Mouse (Mus musculus) midbrain, embryonic 15.5 days (tissue): Measurements from ENCODE around the gene Dhrs1. TPM values are rescaled to one million over a fixed set of nuclear protein-coding genes. Genes with fewer than 3 reads are reported as not detected.

Source experiments
- ATAC-seq: fragments of 200-750 bp; cut with Nextera tagmentation; replicated peaks from 2 replicates; pipeline ENCODE4 v1.8.0; 2017; ENCODE audit warnings: moderate TSS enrichment
- H3K27ac ChIP-seq: fragments of 300-500 bp; sonication (generic); 2 replicates; pipeline ENCODE4 v1.5.1; 2015; ENCODE audit warnings: mild to moderate bottlenecking, inconsistent platforms
- H3K27me3 ChIP-seq: fragments of 300-500 bp; sonication (generic); replicated peaks from 2 replicates; pipeline ENCODE4 v1.6.1; 2015; ENCODE audit warnings: inconsistent platforms
- H3K36me3 ChIP-seq: fragments of 300-500 bp; sonication (generic); replicated peaks from 2 replicates; pipeline ENCODE4 v1.6.1; 2015; ENCODE audit warnings: inconsistent platforms
- H3K4me1 ChIP-seq: fragments of 300-500 bp; sonication (generic); 2 replicates; pipeline ENCODE4 v1.6.1; 2015; ENCODE audit warnings: inconsistent platforms
- H3K4me2 ChIP-seq: fragments of 300-500 bp; sonication (generic); 2 replicates; pipeline ENCODE4 v1.6.1; 2015; ENCODE audit warnings: inconsistent platforms, mild to moderate bottlenecking, moderate library complexity
- H3K4me3 ChIP-seq: fragments of 300-500 bp; sonication (generic); 2 replicates; pipeline ENCODE4 v1.5.1; 2015; ENCODE audit warnings: mild to moderate bottlenecking, inconsistent platforms
- H3K9ac ChIP-seq: fragments of 300-500 bp; sonication (generic); 2 replicates; pipeline ENCODE4 v1.6.1; 2015; ENCODE audit warnings: mild to moderate bottlenecking, inconsistent platforms
- H3K9me3 ChIP-seq: fragments of 300-500 bp; sonication (generic); 2 replicates; pipeline ENCODE4 v1.6.1; 2016; ENCODE audit warnings: inconsistent platforms
- WGBS: fragments of 180-500 bp; shearing (Covaris S2); methylation state at CpG from one replicate; pipeline ENCODE4 v1.1.7; 2015; ENCODE audit warnings: mixed read lengths; 5-methylcytosine and 5-hydroxymethylcytosine counted together
- polyA plus RNA-seq: library from polyadenylated mRNA; unstranded; fragments of >200 nt; fragmentation: Nextera tagmentation; extraction: Ambion mirVana; gene quantifications from 2 replicates; pipeline ENCODE4 v1.2.1, GENCODE M21; 2015

The Dhrs1 gene
- polyA plus RNA-seq, 1 experiment from 2014 or later, result 61.6 TPM

- Histone ChIP-seq H3K4me3 (no peak within 1 kb of the TSS), H3K36me3 (no peaks in the 10 kb centered on the region; the same call in 1 of the 2 replicates), H3K4me1 (no peaks in the 10 kb centered on the region), H3K9ac (no peak within 1 kb of the TSS), H3K27me3 (peaks cover 3% of the 10 kb centered on the region; the same call in 1 of the 2 replicates), H3K27ac (no peak within 1 kb of the TSS), H3K9me3 (no peaks in the 10 kb centered on the region), H3K4me2 (no peak within 1 kb of the TSS)
- 28% methylated on average over 4 of the region's 4 CpGs for WGBS
- no peak for ATAC-seq
Observed at GRCm38 (mm10) chr14:55713729-55714122, 31.8 kb downstream of the Dhrs1 start, which contains the start of gene Tgm1. TSS of gene Tgm1 (minus strand) at chr14:55713926.

GRCm38 (mm10) chr14:55713007-55713728 lies 32.3 kb downstream of the Dhrs1 start:
- H3K27ac ChIP-seq, result no peak overlapping the region
- ATAC-seq, result no peak
- 16% methylated on average over 25 of the region's 25 CpGs for WGBS

GRCm38 (mm10) chr14:55711786-55712185 lies 33.7 kb downstream of the Dhrs1 start:
- ATAC-seq, result no peak
- Histone ChIP-seq H3K9ac (no peak overlapping the region), H3K4me3 (no peak overlapping the region), H3K4me2 (no peak overlapping the region), H3K4me1 (no peaks in the 10 kb centered on the region), H3K9me3 (no peaks in the 10 kb centered on the region), H3K27ac (no peak overlapping the region), H3K36me3 (no peaks in the 10 kb centered on the region; the same call in 1 of the 2 replicates), H3K27me3 (peaks cover 3% of the 10 kb centered on the region; the same call in 1 of the 2 replicates)
- WGBS, result 81% methylated on average over 7 of the region's 7 CpGs

More at GRCm38 (mm10) chr14:55713007-55713728, 32.3 kb downstream of the Dhrs1 start:
- H3K4me1 ChIP-seq, result no peaks in the 10 kb centered on the region
- H3K9me3 ChIP-seq, result no peaks in the 10 kb centered on the region
- peaks cover 3% of the 10 kb centered on the region; the same call in 1 of the 2 replicates for H3K27me3 ChIP-seq
- no peaks in the 10 kb centered on the region; the same call in 1 of the 2 replicates for H3K36me3 ChIP-seq
- no peak overlapping the region for H3K9ac ChIP-seq
- no peak overlapping the region for H3K4me3 ChIP-seq
- no peak overlapping the region for H3K4me2 ChIP-seq

- Histone ChIP-seq H3K9ac (no peak overlapping the region), H3K27ac (no peak overlapping the region), H3K36me3 (no peaks in the 10 kb centered on the region), H3K4me3 (no peak overlapping the region), H3K9me3 (no peaks in the 10 kb centered on the region), H3K4me2 (no peak overlapping the region), H3K4me1 (no peaks in the 10 kb centered on the region), H3K27me3 (peaks cover 3% of the 10 kb centered on the region; the same call in 1 of the 2 replicates)
- ATAC-seq, result no peak
- 84% methylated on average over 4 of the region's 4 CpGs for WGBS
Observed at GRCm38 (mm10) chr14:55709509-55709908, 36.0 kb downstream of the Dhrs1 start.

- ATAC-seq, result no peak
- WGBS, result 84% methylated on average over 5 of the region's 5 CpGs
- H3K27me3 ChIP-seq, result no peaks in the 10 kb centered on the region
- H3K4me3 ChIP-seq, result no peak overlapping the region
- no peak overlapping the region for H3K4me2 ChIP-seq
- H3K9me3 ChIP-seq, result no peaks in the 10 kb centered on the region
- no peak overlapping the region for H3K9ac ChIP-seq
- H3K4me1 ChIP-seq, result no peaks in the 10 kb centered on the region
- H3K36me3 ChIP-seq, result no peaks in the 10 kb centered on the region
- H3K27ac ChIP-seq, result no peak overlapping the region
Observed at GRCm38 (mm10) chr14:55707397-55707796, 38.1 kb downstream of the Dhrs1 start.

GRCm38 (mm10) chr14:55706051-55706600 lies 39.4 kb downstream of the Dhrs1 start:
- Histone ChIP-seq H3K36me3 (no peaks in the 10 kb centered on the region), H3K27ac (no peak overlapping the region), H3K27me3 (no peaks in the 10 kb centered on the region), H3K4me1 (no peaks in the 10 kb centered on the region), H3K4me2 (no peak overlapping the region), H3K9me3 (no peaks in the 10 kb centered on the region), H3K9ac (no peak overlapping the region), H3K4me3 (no peak overlapping the region)
- 88% methylated on average over 8 of the region's 8 CpGs for WGBS
- ATAC-seq, result no peak

GRCm38 (mm10) chr14:55702761-55703160 lies 42.7 kb downstream of the Dhrs1 start:
- no peak for ATAC-seq
- Histone ChIP-seq H3K36me3 (no peaks in the 10 kb centered on the region), H3K4me3 (no peak overlapping the region), H3K4me2 (no peak overlapping the region), H3K27me3 (no peaks in the 10 kb centered on the region), H3K9me3 (no peaks in the 10 kb centered on the region), H3K27ac (no peak overlapping the region), H3K4me1 (no peaks in the 10 kb centered on the region), H3K9ac (no peak overlapping the region)
- WGBS, result 74% methylated on average over 6 of the region's 6 CpGs

- H3K4me1 ChIP-seq, result no peaks in the 10 kb centered on the region
- no peak overlapping the region for H3K4me2 ChIP-seq
- H3K9me3 ChIP-seq, result no peaks in the 10 kb centered on the region
- no peak for ATAC-seq
- no peak overlapping the region for H3K9ac ChIP-seq
- H3K4me3 ChIP-seq, result no peak overlapping the region
- no peak overlapping the region for H3K27ac ChIP-seq
- H3K36me3 ChIP-seq, result no peaks in the 10 kb centered on the region
- WGBS, result 59% methylated on average over 9 of the region's 9 CpGs
- H3K27me3 ChIP-seq, result no peaks in the 10 kb centered on the region
Observed at GRCm38 (mm10) chr14:55701131-55701530, 44.4 kb downstream of the Dhrs1 start.

GRCm38 (mm10) chr14:55697226-55697625 lies 48.3 kb downstream of the Dhrs1 start:
- Histone ChIP-seq H3K4me2 (no peak overlapping the region), H3K9me3 (no peaks in the 10 kb centered on the region), H3K27ac (no peak overlapping the region), H3K4me3 (no peak overlapping the region), H3K27me3 (no peaks in the 10 kb centered on the region), H3K4me1 (no peaks in the 10 kb centered on the region), H3K36me3 (no peaks in the 10 kb centered on the region), H3K9ac (no peak overlapping the region)
- no peak for ATAC-seq
- WGBS, result 92% methylated on average over 4 of the region's 4 CpGs

- no peak for ATAC-seq
- no peaks in the 10 kb centered on the region for H3K9me3 ChIP-seq
- H3K4me2 ChIP-seq, result no peak overlapping the region
- 84% methylated on average over 10 of the region's 10 CpGs for WGBS
- no peaks in the 10 kb centered on the region for H3K27me3 ChIP-seq
- H3K9ac ChIP-seq, result no peak overlapping the region
- H3K4me3 ChIP-seq, result no peak overlapping the region
- H3K27ac ChIP-seq, result no peak overlapping the region
- H3K4me1 ChIP-seq, result no peaks in the 10 kb centered on the region
- no peaks in the 10 kb centered on the region for H3K36me3 ChIP-seq
Observed at GRCm38 (mm10) chr14:55689433-55689832, 56.1 kb downstream of the Dhrs1 start.
